Mouse (Mus musculus) embryonic fibroblast, embryonic 13.5 days (primary cell): ENCODE measurements around the gene Adprhl1.

ENCODE experiments used
- CTCF ChIP-seq: IDR thresholded peaks from 2 replicates; pipeline ENCODE4 v1.5.1; 2011; ENCODE audit warnings: mild to moderate bottlenecking, control low read depth, low read length, moderate library complexity, borderline replicate concordance; ENCODE audit not compliant: insufficient read depth
- POLR2A ChIP-seq: IDR thresholded peaks from 2 replicates; pipeline ENCODE4 v1.6.1; 2011; ENCODE audit warnings: low read depth, mild to moderate bottlenecking, control low read depth, low read length, moderate library complexity

GRCm38 (mm10) chr8:13190235-13190634, 63.7 kb downstream of the Adprhl1 start:
- no peak for TF ChIP-seq CTCF
- TF ChIP-seq POLR2A: no peak
